In genomic region chr9:21041308-21041707, GRCm38 (mm10) we compare ENCODE assay signal across 14 mouse cellular contexts. TPM values are rescaled to one million over a fixed set of nuclear protein-coding genes. Genes with fewer than 3 reads are reported as not detected.
A peak's percentile ranks its signal among the peaks of the same experiment; 100 is the strongest.
DNase-seq lines count a peak whose midpoint lies in the region; ATAC-seq and TF ChIP-seq lines count a peak whose summit lies in the region.
"Had no signal": no experiment of that assay in that cellular context is flagged by ENCODE, and none has a peak within 500 bp of the region (broad histone marks: within the 10 kb centered on the region; RNA-seq: fewer than 3 reads in every experiment).

No protein-coding gene starts in this region.

- WGBS in hindbrain, embryonic 12.5 days = 46% methylated on average over 4 of the region's 4 CpGs
- whole genome bisulfite sequencing in forebrain, embryonic 13.5 days = 44% methylated on average over 4 of the region's 4 CpGs
- WGBS in midbrain, embryonic 15.5 days = 58% methylated on average over 4 of the region's 4 CpGs

- no peaks in the 10 kb centered on the region for H3K9me3 ChIP-seq in CH12.LX (replicated peaks; ENCODE audit: low read length)
- H3K9me3 ChIP-seq in hindbrain, embryonic 12.5 days (replicated peaks) = no peaks in the 10 kb centered on the region
- H3K9me3 ChIP-seq in forebrain, embryonic 13.5 days (replicated peaks) = no peaks in the 10 kb centered on the region
- no peaks in the 10 kb centered on the region for H3K9me3 ChIP-seq in midbrain, embryonic 15.5 days
- H3K9me3 ChIP-seq: embryonic facial prominence, embryonic 15.5 days had no signal

- TF ChIP-seq POLR2A in CH12.LX (IDR thresholded peaks at IDR 0.05; ENCODE audit: low read depth, low read length) = no peak

- dilution Hi-C loops in CH12.LX (cut with MboI; ENCODE audit: extremely low pct_ligation_motif_present, extremely low pct_unique_long_range_greater_than_20kb, low sequenced_read_pairs) = no loop called here

- H3K4me1 ChIP-seq in CH12.LX (ENCODE audit: control insufficient read depth in 1 of 2, insufficient read depth in 2 of 2) = peaks cover 9 to 15% of the 10 kb centered on the region in 2 experiments
- H3K4me1 ChIP-seq in hindbrain, embryonic 12.5 days = peaks cover 15% of the 10 kb centered on the region
- H3K4me1 ChIP-seq in forebrain, embryonic 13.5 days = peaks cover 16% of the 10 kb centered on the region
- peaks cover 22% of the 10 kb centered on the region for H3K4me1 ChIP-seq in midbrain, embryonic 15.5 days

- H3K27ac ChIP-seq in CH12.LX (ENCODE audit: insufficient read depth, low read depth) = no peak overlapping the region
- no peak overlapping the region for H3K27ac ChIP-seq in hindbrain, embryonic 12.5 days
- no peak overlapping the region for H3K27ac ChIP-seq in forebrain, embryonic 13.5 days
- no peak overlapping the region for H3K27ac ChIP-seq in midbrain, embryonic 15.5 days
- H3K27ac ChIP-seq: embryonic facial prominence, embryonic 15.5 days had no signal

- no peaks in the 10 kb centered on the region for H3K27me3 ChIP-seq in CH12.LX (replicated peaks)
- peaks cover 54% of the 10 kb centered on the region for H3K27me3 ChIP-seq in hindbrain, embryonic 12.5 days
- H3K27me3 ChIP-seq in forebrain, embryonic 13.5 days = peaks cover 47% of the 10 kb centered on the region
- H3K27me3 ChIP-seq in midbrain, embryonic 15.5 days (replicated peaks) = peaks cover 42% of the 10 kb centered on the region

- in situ Hi-C loops in CH12.LX (cut with MboI; ENCODE audit: low pct_ligation_motif_present, low pct_unique_long_range_greater_than_20kb, low sequenced_read_pairs) = no loop called here

- no peak overlapping the region for H3K4me2 ChIP-seq in CH12.LX (ENCODE audit: insufficient read depth, low read depth, poor library complexity, severe bottlenecking)
- no peak overlapping the region for H3K4me2 ChIP-seq in hindbrain, embryonic 12.5 days (replicated peaks)
- no peak overlapping the region for H3K4me2 ChIP-seq in forebrain, embryonic 13.5 days
- no peak overlapping the region for H3K4me2 ChIP-seq in midbrain, embryonic 15.5 days
- H3K4me2 ChIP-seq: embryonic facial prominence, embryonic 15.5 days had no signal

- no peak for TF ChIP-seq EP300 in CH12.LX (IDR thresholded peaks at IDR 0.05; ENCODE audit: low read length)

- H3K4me3 ChIP-seq in CH12.LX (replicated peaks in 1 of 3; ENCODE audit: low read depth in 2 of 3, low read length in 2 of 3, poor library complexity in 1 of 3) = no peak overlapping the region
- H3K4me3 ChIP-seq in hindbrain, embryonic 12.5 days = no peak overlapping the region
- no peak overlapping the region for H3K4me3 ChIP-seq in forebrain, embryonic 13.5 days
- H3K4me3 ChIP-seq in midbrain, embryonic 15.5 days = no peak overlapping the region
- H3K4me3 ChIP-seq: embryonic facial prominence, embryonic 15.5 days; megakaryocyte, embryonic 14.5 days had no signal

- no peaks in the 10 kb centered on the region for H3K79me2 ChIP-seq in CH12.LX (replicated peaks; ENCODE audit: control insufficient read depth, extremely low read depth, insufficient read depth, poor library complexity, severe bottlenecking)

- TF ChIP-seq CTCF in CH12.LX (conservative IDR thresholded peaks at IDR 0.05 in 1 of 2, IDR thresholded peaks at IDR 0.05 in 1 of 2; ENCODE audit: low read depth in 2 of 2, low read length in 2 of 2) = no peak

- TF ChIP-seq RAD21 in CH12.LX (IDR thresholded peaks at IDR 0.05; ENCODE audit: low read depth, low read length) = no peak

- peak; percentile 13 for DNase-seq in adrenal gland, postnatal 25 days
- no peak for DNase-seq in adrenal gland, adult 18-20 months (ENCODE audit: low spot score in 2 of 2)
- no peak for DNase-seq in CH12.LX (ENCODE audit: extremely low read depth)
- peak; percentile 83 to 88 for DNase-seq in layer of hippocampus, adult 18-20 months (ENCODE audit: low spot score in 2 of 2)
- DNase-seq in left cerebral cortex, postnatal 36 days (ENCODE audit: low spot score in 2 of 2) = peak; percentile 80 to 81
- DNase-seq: cerebellum, postnatal 10 days; liver, postnatal 0 days had no signal

- intact Hi-C loops in left cerebral cortex, postnatal 36 days (cut with DNase I) = loop anchor here (1.0 to 2.0 kb wide), 2 partner anchors 9 to 21 kb away; partner anchors contain the start of gene Icam5

- peaks cover 12 to 23% of the 10 kb centered on the region in 2 experiments for H3K36me3 ChIP-seq in CH12.LX (replicated peaks in 1 of 2; ENCODE audit: control insufficient read depth in 1 of 2, insufficient read depth in 1 of 2, low read length in 1 of 2)
- no peaks in the 10 kb centered on the region for H3K36me3 ChIP-seq in hindbrain, embryonic 12.5 days
- no peaks in the 10 kb centered on the region for H3K36me3 ChIP-seq in forebrain, embryonic 13.5 days (ENCODE audit: poor library complexity, severe bottlenecking)
- no peaks in the 10 kb centered on the region for H3K36me3 ChIP-seq in midbrain, embryonic 15.5 days (replicated peaks)
- H3K36me3 ChIP-seq: embryonic facial prominence, embryonic 15.5 days had no signal

- no peak overlapping the region for H3K9ac ChIP-seq in CH12.LX (ENCODE audit: insufficient read depth, low read depth)
- no peak overlapping the region for H3K9ac ChIP-seq in hindbrain, embryonic 12.5 days
- no peak overlapping the region; the same call in 1 of the 2 replicates for H3K9ac ChIP-seq in forebrain, embryonic 13.5 days
- no peak overlapping the region for H3K9ac ChIP-seq in midbrain, embryonic 15.5 days
- H3K9ac ChIP-seq: embryonic facial prominence, embryonic 15.5 days; liver, postnatal 0 days had no signal

- ATAC-seq in hindbrain, embryonic 12.5 days (ENCODE audit: low FRiP score) = no peak
- ATAC-seq in forebrain, embryonic 13.5 days = no peak
- ATAC-seq in midbrain, embryonic 15.5 days (replicated peaks) = no peak
- ATAC-seq: liver, postnatal 0 days had no signal

TF ChIP-seq in CH12.LX, 34 proteins besides CTCF, POLR2A, EP300 and RAD21 (continues in another document):
- TF ChIP-seq ZKSCAN1 (IDR thresholded peaks at IDR 0.05; ENCODE audit: borderline replicate concordance, low read depth, low read length) = no peak

RNA-seq across cellular contexts. Expression of gene Icam5, which starts 9.4 kb away (rescaled TPM):
- 0.43 and 0.49 TPM in 2 replicates for total RNA-seq in adrenal gland, postnatal 25 days (2021)
- total RNA-seq in adrenal gland, adult 18-20 months (2021) = under 1 TPM; 0.13 to 0.23 TPM
- total RNA-seq in CH12.LX (2012; rRNA removed) (4.9 TPM in 2 replicates), CH12.LX (2014; rRNA removed) (0.89 and 1.0 TPM in 2 replicates)
- 1.6 and 1.7 TPM in 2 replicates for polyA plus RNA-seq in CH12.LX (2012; ENCODE audit: insufficient read length, low read depth)
- 100 to 1,000 TPM; 379 to 387 TPM for total RNA-seq in layer of hippocampus, adult 18-20 months (2021)
- total RNA-seq in left cerebral cortex, postnatal 36 days (2021) = 100 to 1,000 TPM; 235 to 249 TPM
- 0.13 and 0.23 TPM in 2 replicates for polyA plus RNA-seq in hindbrain, embryonic 12.5 days (2016; fragmentation: Nextera tagmentation; extraction: Ambion mirVana)
- 0.19 and 0.45 TPM in 2 replicates for polyA plus RNA-seq in forebrain, embryonic 13.5 days (2015; fragmentation: Nextera tagmentation; extraction: Ambion mirVana)
- 1.8 TPM in 2 replicates for polyA plus RNA-seq in midbrain, embryonic 15.5 days (2015; fragmentation: Nextera tagmentation; extraction: Ambion mirVana)
- total RNA-seq: gastrocnemius, adult 18-20 months had no signal

RNA-seq across cellular contexts. Expression of gene Icam4, which starts 12.1 kb away (rescaled TPM):
- 1.6 and 1.9 TPM in 2 replicates for total RNA-seq in adrenal gland, postnatal 25 days (2021)
- 1 to 10 TPM; 1.2 to 4.8 TPM for total RNA-seq in adrenal gland, adult 18-20 months (2021)
- total RNA-seq in CH12.LX (2012; rRNA removed) = 2.9 and 3.1 TPM in 2 replicates
- 1.1 and 1.2 TPM in 2 replicates for total RNA-seq in CH12.LX (2014; rRNA removed)
- 0.72 and 0.96 TPM in 2 replicates for polyA plus RNA-seq in CH12.LX (2012; ENCODE audit: insufficient read length, low read depth)
- total RNA-seq in layer of hippocampus, adult 18-20 months (2021) = 1 to 10 TPM in 1 of 2 experiments, under 1 TPM in 1; 0.97 to 1.2 TPM
- total RNA-seq in left cerebral cortex, postnatal 36 days (2021) = 1 to 10 TPM; 1.2 to 1.3 TPM
- polyA plus RNA-seq in hindbrain, embryonic 12.5 days (2016; fragmentation: Nextera tagmentation; extraction: Ambion mirVana) = 1.7 and 2.1 TPM in 2 replicates
- 0.17 and 0.37 TPM in 2 replicates for polyA plus RNA-seq in forebrain, embryonic 13.5 days (2015; fragmentation: Nextera tagmentation; extraction: Ambion mirVana)
- 0.27 TPM in 2 replicates for polyA plus RNA-seq in midbrain, embryonic 15.5 days (2015; fragmentation: Nextera tagmentation; extraction: Ambion mirVana)

RNA-seq across cellular contexts. Expression of gene Icam1, which starts 25.5 kb away (rescaled TPM):
- 6.5 and 8.9 TPM in 2 replicates for total RNA-seq in adrenal gland, postnatal 25 days (2021)
- total RNA-seq in adrenal gland, adult 18-20 months (2021) = 10 to 100 TPM in 1 of 2 experiments, 1 to 10 TPM in 1; 9.0 to 31.8 TPM
- total RNA-seq in CH12.LX (2012; rRNA removed) (128 and 202 TPM in 2 replicates), CH12.LX (2014; rRNA removed) (101 and 102 TPM in 2 replicates)
- polyA plus RNA-seq in CH12.LX (2012; ENCODE audit: insufficient read length, low read depth) = 64.2 and 70.6 TPM in 2 replicates
- total RNA-seq in layer of hippocampus, adult 18-20 months (2021) = 1 to 10 TPM; 2.0 to 2.6 TPM
- 1 to 10 TPM; 2.4 to 3.2 TPM for total RNA-seq in left cerebral cortex, postnatal 36 days (2021)
- 5.2 and 5.5 TPM in 2 replicates for polyA plus RNA-seq in hindbrain, embryonic 12.5 days (2016; fragmentation: Nextera tagmentation; extraction: Ambion mirVana)
- polyA plus RNA-seq in forebrain, embryonic 13.5 days (2015; fragmentation: Nextera tagmentation; extraction: Ambion mirVana) = 2.4 and 2.8 TPM in 2 replicates
- 3.3 and 3.9 TPM in 2 replicates for polyA plus RNA-seq in midbrain, embryonic 15.5 days (2015; fragmentation: Nextera tagmentation; extraction: Ambion mirVana)

RNA-seq across cellular contexts. Expression of gene Zglp1, which starts 25.6 kb away (rescaled TPM):
- total RNA-seq in adrenal gland, postnatal 25 days (2021) = not detected in 2 replicates
- total RNA-seq in adrenal gland, adult 18-20 months (2021) = not detected
- 1.1 TPM in 1 of 2 replicates, not detected in the other for total RNA-seq in CH12.LX (2012; rRNA removed)
- total RNA-seq in CH12.LX (2014; rRNA removed) = 1.3 TPM in 1 of 2 replicates, not detected in the other
- 0.87 and 0.98 TPM in 2 replicates for polyA plus RNA-seq in CH12.LX (2012; ENCODE audit: insufficient read length, low read depth)
- not detected for total RNA-seq in layer of hippocampus, adult 18-20 months (2021)
- total RNA-seq in left cerebral cortex, postnatal 36 days (2021) = not detected
- 2.4 TPM in 1 of 2 replicates, not detected in the other for polyA plus RNA-seq in hindbrain, embryonic 12.5 days (2016; fragmentation: Nextera tagmentation; extraction: Ambion mirVana)
- 0.81 and 2.2 TPM in 2 replicates for polyA plus RNA-seq in forebrain, embryonic 13.5 days (2015; fragmentation: Nextera tagmentation; extraction: Ambion mirVana)
- polyA plus RNA-seq in midbrain, embryonic 15.5 days (2015; fragmentation: Nextera tagmentation; extraction: Ambion mirVana) = 0.86 and 3.1 TPM in 2 replicates
- total RNA-seq: gastrocnemius, adult 18-20 months had no signal
- polyA plus RNA-seq: intestine, embryonic 14.5 days had no signal

RNA-seq across cellular contexts. Expression of gene Gm49373, which starts 31.6 kb away (rescaled TPM):
- total RNA-seq in adrenal gland, postnatal 25 days (2021) = 0.52 TPM in 1 of 2 replicates, not detected in the other
- under 1 TPM; 0.53 to 0.80 TPM for total RNA-seq in adrenal gland, adult 18-20 months (2021)
- 0.85 and 1.8 TPM in 2 replicates for total RNA-seq in CH12.LX (2012; rRNA removed)
- 0.54 and 0.60 TPM in 2 replicates for total RNA-seq in CH12.LX (2014; rRNA removed)
- 1.5 and 2.9 TPM in 2 replicates for polyA plus RNA-seq in CH12.LX (2012; ENCODE audit: insufficient read length, low read depth)
- total RNA-seq in layer of hippocampus, adult 18-20 months (2021) = 1 to 10 TPM; 1.6 to 2.9 TPM
- total RNA-seq in left cerebral cortex, postnatal 36 days (2021) = 1 to 10 TPM; 1.5 to 1.6 TPM
- 1.3 TPM in 2 replicates for polyA plus RNA-seq in hindbrain, embryonic 12.5 days (2016; fragmentation: Nextera tagmentation; extraction: Ambion mirVana)
- polyA plus RNA-seq in forebrain, embryonic 13.5 days (2015; fragmentation: Nextera tagmentation; extraction: Ambion mirVana) = 0.78 and 1.2 TPM in 2 replicates
- 1.9 and 2.4 TPM in 2 replicates for polyA plus RNA-seq in midbrain, embryonic 15.5 days (2015; fragmentation: Nextera tagmentation; extraction: Ambion mirVana)

Comparison
In these comparisons a context has a peak if more than half of its experiments do, and no peak if none do; other contexts are left out.
1. DNase-seq: peak in adrenal gland, postnatal 25 days (single experiment), layer of hippocampus, adult 18-20 months (2 of 2) and left cerebral cortex, postnatal 36 days (2 of 2); none in adrenal gland, adult 18-20 months (0 of 2) and CH12.LX (single experiment).
2. RNA of gene Icam5, which starts 9.4 kb away (total RNA-seq): 379 to 387 TPM in layer of hippocampus, adult 18-20 months and 235 to 249 TPM in left cerebral cortex, postnatal 36 days; 0.89 to 4.9 TPM in CH12.LX, 0.43 to 0.49 TPM in adrenal gland, postnatal 25 days and 0.13 to 0.23 TPM in adrenal gland, adult 18-20 months; every median in the first group is over 10 times any median in the second.